Mouse (Mus musculus) monocyte, adult 5-6 weeks (primary cell): ENCODE results near the gene Pdzd2. TPM values are rescaled to one million over a fixed set of nuclear protein-coding genes. Genes with fewer than 3 reads are reported as not detected.

Experiments
- ATAC-seq: fragments of 153-309, 156-312 bp; replicated peaks from 2 replicates; pipeline ENCODE4 v1.8.0; 2017; ENCODE audit warnings: mild to moderate bottlenecking; ENCODE audit not compliant: low TSS enrichment, insufficient number of reproducible peaks, severe bottlenecking, poor library complexity, low FRiP score
- total RNA-seq: library from RNA; stranded (forward); fragments of 200-1000, 200-491, 200-594 nt; gene quantifications from 3 replicates; pipeline ENCODE4 v1.2.3, GENCODE M21; 2017

Gene Pdzd2
- total RNA-seq, 1 experiment from 2014 or later = 5.9 TPM

GRCm38 (mm10) chr15:12517314-12517813 is 222.4 kb downstream of the Pdzd2 start:
- no peak for ATAC-seq

- ATAC-seq = no peak
Measured at GRCm38 (mm10) chr15:12515272-12515844, 224.4 kb downstream of the Pdzd2 start.

- ATAC-seq = no peak
Measured at GRCm38 (mm10) chr15:12513526-12513925, 226.2 kb downstream of the Pdzd2 start.

- ATAC-seq = no peak
Measured at GRCm38 (mm10) chr15:12508765-12509377, 230.9 kb downstream of the Pdzd2 start.

- no peak for ATAC-seq
Measured at GRCm38 (mm10) chr15:12507523-12507922, 232.2 kb downstream of the Pdzd2 start.

GRCm38 (mm10) chr15:12506514-12506913 is 233.2 kb downstream of the Pdzd2 start:
- no peak for ATAC-seq

DNA sequence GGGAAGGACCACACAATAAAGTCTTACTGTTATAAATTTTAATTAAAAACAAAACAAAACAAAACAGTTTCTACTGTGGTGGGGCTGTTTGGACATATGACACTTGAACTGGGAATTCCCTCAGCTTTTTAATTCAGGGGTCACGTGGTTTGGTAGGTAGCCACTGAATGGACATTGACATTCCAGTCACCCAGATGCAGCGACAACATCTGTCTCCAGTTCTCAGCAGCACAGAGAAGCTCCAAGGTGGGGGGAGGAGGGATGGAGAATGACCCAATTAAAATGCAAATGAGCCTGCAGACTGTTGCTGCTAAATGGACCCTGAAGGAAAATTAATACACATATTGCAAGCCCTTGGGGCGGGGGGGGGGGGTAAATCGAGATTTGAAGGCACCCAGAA is 233.6 kb downstream of the Pdzd2 start:
- no peak for ATAC-seq

GRCm38 (mm10) chr15:12505556-12505955 is 234.2 kb downstream of the Pdzd2 start:
- no peak for ATAC-seq

- ATAC-seq = no peak
Measured at GRCm38 (mm10) chr15:12503907-12504306, 235.8 kb downstream of the Pdzd2 start.

DNA sequence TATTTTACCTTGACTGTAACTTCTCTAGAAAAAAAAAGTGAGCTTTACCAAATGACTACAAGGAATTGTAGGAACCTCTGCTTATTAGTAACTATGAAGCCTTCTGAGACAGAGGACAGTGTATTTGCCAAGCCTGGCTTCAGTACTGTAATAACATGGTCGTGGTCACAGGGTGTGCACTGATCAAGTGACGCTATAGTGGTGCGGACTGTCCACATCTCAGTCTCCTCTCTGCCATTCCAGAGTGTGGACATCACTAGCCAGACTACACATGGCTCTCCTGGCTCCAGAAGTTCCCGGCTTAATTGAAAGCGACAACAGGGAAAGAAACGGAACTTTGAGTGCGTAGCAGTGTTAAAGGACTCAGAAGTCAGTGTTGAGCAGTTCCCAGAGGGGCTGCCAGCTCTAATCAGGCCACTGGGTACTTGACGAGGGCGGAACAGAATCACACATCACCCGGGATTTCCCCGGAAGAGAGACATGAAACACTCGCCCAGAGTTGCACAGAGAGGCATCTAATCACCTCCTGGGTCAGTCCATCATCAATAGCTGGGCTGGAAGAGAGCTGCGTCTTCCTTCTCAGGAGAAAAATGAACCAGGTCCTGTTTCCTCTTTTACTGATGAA is 237.7 kb downstream of the Pdzd2 start:
- no peak for ATAC-seq

DNA sequence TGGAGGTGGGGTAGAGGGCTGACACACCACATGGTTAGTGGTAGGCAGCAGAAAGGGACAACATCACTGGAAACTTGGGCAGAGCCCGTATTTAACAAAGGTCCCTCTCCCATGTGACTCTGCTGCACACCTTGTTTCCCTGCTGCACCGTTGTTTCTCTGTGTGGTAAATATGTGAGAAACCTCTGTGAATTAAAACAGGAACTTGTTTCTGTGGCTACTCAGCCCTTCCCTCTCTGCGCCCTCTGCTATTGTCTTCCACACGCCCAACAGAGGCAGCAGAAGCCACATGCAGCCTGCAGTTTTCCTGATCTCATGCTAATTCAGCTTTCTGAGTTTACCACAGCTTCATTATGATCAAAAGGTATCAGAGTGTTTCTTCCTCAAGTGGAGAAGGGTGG is 239.1 kb downstream of the Pdzd2 start:
- ATAC-seq = no peak

GRCm38 (mm10) chr15:12494084-12494483 is 245.6 kb downstream of the Pdzd2 start:
- no peak for ATAC-seq

DNA sequence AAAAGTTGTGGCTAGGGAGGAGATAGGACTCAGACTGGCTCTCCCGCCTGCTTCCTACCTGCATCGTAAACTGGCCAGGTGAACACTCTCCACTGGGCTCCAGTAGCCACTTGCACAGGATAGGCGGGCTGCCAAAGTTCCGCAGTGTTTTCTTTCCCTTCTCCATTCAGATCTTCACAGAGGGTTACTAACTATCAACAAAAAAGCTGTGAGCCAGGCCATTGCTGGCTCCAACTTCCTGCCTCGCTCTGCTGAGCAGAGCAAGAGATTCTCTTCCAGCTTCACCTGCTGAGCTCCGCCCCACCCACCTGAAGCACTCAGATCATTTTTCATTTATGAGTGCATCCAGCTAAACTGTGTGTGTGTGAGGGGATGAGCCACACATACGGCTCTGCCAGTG is 246.5 kb downstream of the Pdzd2 start:
- ATAC-seq = no peak

DNA sequence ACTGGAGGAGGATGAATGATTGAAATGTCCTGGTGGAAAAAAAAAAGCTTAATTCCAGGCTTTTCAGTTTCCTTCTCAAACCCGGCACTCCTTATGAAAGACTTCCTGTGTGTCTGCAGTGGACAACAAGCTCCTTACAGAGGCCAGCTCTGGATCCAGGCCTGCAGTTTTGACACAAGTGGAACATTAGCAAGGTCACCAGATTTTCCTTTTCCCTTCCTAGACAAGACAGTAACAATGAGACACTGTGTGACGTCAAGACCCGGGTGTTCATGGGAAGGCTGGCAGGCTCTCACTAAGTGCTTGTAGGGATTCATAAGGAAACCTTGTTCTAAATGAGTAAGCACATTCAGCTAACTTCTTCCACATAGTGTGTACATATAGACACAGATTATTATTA is 248.8 kb downstream of the Pdzd2 start:
- ATAC-seq = no peak

- ATAC-seq = no peak
Measured at GRCm38 (mm10) chr15:12490527-12490926, 249.2 kb downstream of the Pdzd2 start.

DNA sequence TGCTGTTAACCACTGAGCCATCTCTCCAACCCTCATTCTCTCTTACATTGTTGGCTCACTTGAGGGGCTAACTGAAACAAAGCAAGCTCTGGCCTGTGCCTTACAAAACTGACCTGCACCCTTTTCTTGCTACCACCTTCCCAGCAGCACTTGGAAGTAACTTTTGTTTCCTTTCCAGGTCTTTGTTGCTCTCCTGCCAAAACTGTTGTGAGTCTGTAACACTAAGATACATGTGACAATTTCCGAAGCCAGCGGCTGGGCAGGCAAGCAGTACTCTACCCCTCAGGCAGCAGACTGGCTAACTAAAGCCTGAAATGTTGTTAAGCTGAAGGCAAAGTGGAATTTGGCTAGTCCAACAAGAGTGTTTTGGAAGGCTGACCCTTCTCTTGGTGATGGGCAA is 251.4 kb downstream of the Pdzd2 start:
- ATAC-seq = no peak

DNA sequence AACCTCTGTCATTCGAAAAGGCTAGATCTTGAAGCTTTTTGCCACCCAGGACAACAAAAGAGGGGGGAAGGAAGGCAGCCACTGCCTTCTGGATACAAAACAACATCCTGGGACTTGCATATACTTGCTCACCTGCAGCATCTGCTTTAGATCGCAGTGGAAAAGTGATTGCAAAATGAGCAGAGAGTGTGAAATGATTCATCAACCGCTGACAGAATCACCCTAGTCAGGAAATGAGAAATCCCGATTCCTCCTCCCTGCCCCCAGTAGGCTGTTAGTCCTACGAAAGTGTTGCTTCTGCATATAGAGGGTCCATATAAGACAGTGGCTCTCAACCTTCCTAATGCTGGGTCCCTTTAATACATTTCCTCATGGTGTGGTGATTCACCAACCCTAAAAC is 258.5 kb downstream of the Pdzd2 start:
- no peak for ATAC-seq

GRCm38 (mm10) chr15:12480369-12480768 is 259.4 kb downstream of the Pdzd2 start:
- no peak for ATAC-seq

- peak; percentile 86 for ATAC-seq
Measured at GRCm38 (mm10) chr15:12479326-12479725, 260.4 kb downstream of the Pdzd2 start.

- no peak for ATAC-seq
Measured at GRCm38 (mm10) chr15:12473596-12473995, 266.1 kb downstream of the Pdzd2 start.
